Mouse (Mus musculus) thymus, adult 2 months (tissue): ENCODE measurements around the gene Elovl1. TPM values are rescaled to one million over a fixed set of nuclear protein-coding genes. Genes with fewer than 3 reads are reported as not detected.

Experiments used
- DNase-seq: peaks from one replicate; pipeline ENCODE4 v3.0.0; 2021
- H3K27ac ChIP-seq: fragments of 200-500 bp; 2 replicates; pipeline ENCODE4 v1.5.1; 2012; ENCODE audit warnings: low read length, control low read depth; ENCODE audit not compliant: control insufficient read depth, insufficient read depth
- H3K27me3 ChIP-seq: fragments of 200-500 bp; 2 replicates; pipeline ENCODE4 v1.6.1; 2012; ENCODE audit warnings: mild to moderate bottlenecking, low read length, moderate library complexity, mixed read lengths; ENCODE audit not compliant: control insufficient read depth, insufficient read depth
- H3K36me3 ChIP-seq: fragments of 200-500 bp; 2 replicates; pipeline ENCODE4 v1.6.1; 2012; ENCODE audit warnings: mild to moderate bottlenecking, low read length, moderate library complexity; ENCODE audit not compliant: control insufficient read depth, insufficient read depth
- H3K4me1 ChIP-seq: fragments of 200-500 bp; replicated peaks from 2 replicates; pipeline ENCODE4 v1.6.1; 2012; ENCODE audit warnings: low read length; ENCODE audit not compliant: control insufficient read depth, insufficient read depth
- H3K4me3 ChIP-seq: fragments of 200-500 bp; 2 replicates; pipeline ENCODE4 v1.5.1; 2012; ENCODE audit warnings: mild to moderate bottlenecking, low read length, control low read depth, moderate library complexity; ENCODE audit not compliant: control insufficient read depth, insufficient read depth
- CTCF ChIP-seq: fragments of 200-500 bp; IDR thresholded peaks from 2 replicates; pipeline ENCODE4 v1.5.1; 2012; ENCODE audit warnings: mild to moderate bottlenecking, control low read depth, low read length, moderate library complexity, borderline replicate concordance; ENCODE audit not compliant: control insufficient read depth, poor library complexity, insufficient read depth; ENCODE audit errors: extremely low read depth
- POLR2A ChIP-seq: fragments of 200-500 bp; IDR thresholded peaks from 2 replicates; pipeline ENCODE4 v1.6.1; 2012; ENCODE audit warnings: mild to moderate bottlenecking, low read length, control low read depth, moderate library complexity; ENCODE audit not compliant: control insufficient read depth, poor library complexity, insufficient read depth; ENCODE audit errors: extremely low read depth
- WGBS: fragments of 180-500 bp; shearing (Covaris S2); methylation state at CpG from one replicate; pipeline ENCODE4 v1.1.7; 2018; 5-methylcytosine and 5-hydroxymethylcytosine counted together
- polyA plus RNA-seq: library from polyadenylated mRNA; depleted of rRNA; stranded (reverse); fragments of >200 nt; gene quantifications from 2 replicates; pipeline ENCODE4 v1.2.3, GENCODE M21; 2012

The Elovl1 gene
- polyA plus RNA-seq, 1 experiment: 155 TPM

DNA sequence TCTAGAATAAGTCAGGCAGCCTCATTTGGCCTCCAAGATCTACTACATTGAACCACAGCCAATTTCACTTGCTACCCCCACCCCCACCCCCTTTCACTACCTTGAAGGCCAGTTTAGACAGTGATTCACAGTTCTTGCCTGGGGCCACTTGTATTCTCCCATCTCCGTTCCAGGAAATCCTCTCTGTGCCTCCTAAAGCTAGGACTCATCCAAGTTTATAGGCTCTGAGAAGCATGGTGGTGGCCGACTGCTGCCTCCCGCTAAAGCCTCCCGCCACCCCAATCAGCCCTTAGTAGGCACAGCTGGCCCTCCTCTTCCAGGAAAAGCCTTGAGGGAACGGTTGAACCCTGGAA is 502 bp upstream of the Elovl1 start:
- WGBS: 13% methylated on average over 5 of the region's 5 CpGs
- TF ChIP-seq POLR2A: no peak
- no peak for TF ChIP-seq CTCF
- H3K36me3 ChIP-seq: peaks cover 18% of the 10 kb centered on the region

DNA sequence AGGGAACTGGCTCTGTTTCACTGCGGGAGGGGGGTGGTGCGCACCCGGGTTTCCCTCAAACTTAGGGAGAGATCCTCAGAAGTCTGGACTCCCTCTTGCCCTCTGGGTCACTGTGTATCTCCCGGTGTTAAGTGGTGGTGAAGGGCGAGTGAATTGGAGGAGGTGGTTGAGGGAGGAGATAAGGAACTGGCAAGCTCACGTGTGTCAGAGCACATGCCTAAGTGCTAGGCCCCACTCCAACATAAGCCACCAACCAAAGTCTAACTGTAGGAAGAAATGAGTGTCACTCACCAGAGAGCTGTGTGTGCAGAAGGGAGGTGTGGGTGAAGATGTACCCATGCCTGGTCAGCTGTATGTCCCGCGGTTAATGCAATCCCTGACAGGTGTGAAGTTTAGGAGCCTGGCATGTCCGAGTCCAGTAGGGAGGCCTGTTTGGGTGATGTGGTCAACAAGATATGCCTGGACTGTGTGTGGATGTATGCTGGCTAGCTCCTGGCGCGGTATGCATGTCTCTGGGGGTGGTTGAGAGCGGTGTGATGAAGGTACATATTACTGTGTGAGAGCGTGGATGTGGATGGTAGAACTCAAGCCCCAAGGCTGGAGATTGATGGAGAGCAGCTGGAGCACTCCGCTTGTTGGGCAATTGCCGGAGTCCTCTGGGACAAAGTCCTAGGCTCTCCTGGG is 780 bp downstream of the Elovl1 start:
- DNase-seq: no peak
- H3K4me1 ChIP-seq: peaks cover 17% of the 10 kb centered on the region

More for the DNA sequence above, 502 bp upstream of the Elovl1 start:
- no peaks in the 10 kb centered on the region for H3K27me3 ChIP-seq
- H3K4me1 ChIP-seq: peaks cover 17% of the 10 kb centered on the region
- DNase-seq: no peak
- peak overlapping the region; percentile 79 for H3K4me3 ChIP-seq
- H3K27ac ChIP-seq: peak overlapping the region; percentile 28; the same call in 1 of the 2 replicates

DNA sequence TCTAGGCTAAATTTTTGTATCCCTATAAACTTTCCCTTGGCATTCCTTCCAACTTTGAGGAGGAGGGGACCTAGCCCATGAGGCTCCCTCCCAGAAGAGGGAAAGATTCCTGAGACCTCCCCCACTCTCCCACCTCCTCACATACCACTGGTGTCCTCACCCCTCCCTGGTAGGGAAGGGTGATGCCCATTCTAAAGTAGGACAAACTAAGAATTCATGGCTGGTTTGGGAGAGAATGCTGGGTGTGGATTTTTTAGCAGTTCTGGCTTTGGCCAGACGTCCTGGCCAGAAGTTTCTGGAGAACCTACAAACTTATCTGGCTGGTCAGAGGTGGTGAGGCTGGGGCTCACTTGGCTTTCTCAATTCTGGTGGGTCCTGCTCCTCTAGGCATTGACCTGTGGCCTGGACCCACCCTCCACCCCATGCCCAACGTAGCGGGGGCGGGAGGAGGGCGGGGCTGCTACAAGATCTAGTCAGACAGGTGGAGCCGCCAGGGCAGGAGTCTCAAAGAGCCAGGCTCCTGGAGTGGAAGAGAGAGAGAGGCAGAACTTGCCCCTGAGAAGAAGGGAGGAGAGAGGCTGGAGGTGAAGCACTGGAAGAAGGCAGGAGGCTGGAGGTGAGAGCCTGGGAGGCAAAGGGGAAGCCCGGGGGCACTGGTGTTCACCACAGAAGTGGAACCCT is 1.5 kb downstream of the Elovl1 start:
- no peak for DNase-seq
- WGBS: 70% methylated on average over 7 of the region's 7 CpGs
- H3K27me3 ChIP-seq: no peaks in the 10 kb centered on the region
- TF ChIP-seq POLR2A: no peak
- TF ChIP-seq CTCF: no peak
- peaks cover 28% of the 10 kb centered on the region for H3K36me3 ChIP-seq
- no peak overlapping the region for H3K4me3 ChIP-seq
- peaks cover 17% of the 10 kb centered on the region for H3K4me1 ChIP-seq
- no peak overlapping the region for H3K27ac ChIP-seq

More for the DNA sequence above, 780 bp downstream of the Elovl1 start:
- no peaks in the 10 kb centered on the region for H3K27me3 ChIP-seq
- TF ChIP-seq POLR2A (no peak), CTCF (no peak)
- H3K4me3 ChIP-seq: peak overlapping the region; percentile 79
- 38% methylated on average over 15 of the region's 15 CpGs for WGBS
- peak overlapping the region; percentile 38; the same call in 1 of the 2 replicates for H3K27ac ChIP-seq
- H3K36me3 ChIP-seq: peaks cover 28% of the 10 kb centered on the region

DNA sequence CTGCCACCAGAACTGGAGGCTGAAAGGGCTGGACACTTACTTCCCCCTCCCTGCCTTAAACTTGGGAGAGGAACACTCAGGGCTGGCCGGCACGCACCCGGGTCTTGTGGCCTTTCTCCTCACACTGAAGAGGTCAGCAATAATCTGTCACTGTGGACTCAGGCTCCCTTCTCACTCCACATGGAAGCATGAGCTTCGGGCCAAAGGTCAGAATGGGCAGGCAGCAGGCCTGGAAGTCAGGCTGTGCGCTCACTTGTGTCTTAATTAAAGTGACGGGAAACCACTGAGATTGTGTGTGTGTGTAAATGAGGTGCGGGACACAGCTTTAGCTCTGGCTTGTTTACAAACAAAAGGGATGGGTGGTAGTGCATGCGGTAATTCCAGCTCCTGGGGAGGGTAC is 4.4 kb downstream of the Elovl1 start:
- Histone ChIP-seq H3K4me3 (no peak overlapping the region), H3K4me1 (peaks cover 32% of the 10 kb centered on the region), H3K36me3 (peaks cover 28% of the 10 kb centered on the region), H3K27me3 (no peaks in the 10 kb centered on the region), H3K27ac (no peak overlapping the region)
- TF ChIP-seq POLR2A (no peak), CTCF (no peak)
- DNase-seq: no peak
- 97% methylated on average over 8 of the region's 8 CpGs for WGBS

DNA sequence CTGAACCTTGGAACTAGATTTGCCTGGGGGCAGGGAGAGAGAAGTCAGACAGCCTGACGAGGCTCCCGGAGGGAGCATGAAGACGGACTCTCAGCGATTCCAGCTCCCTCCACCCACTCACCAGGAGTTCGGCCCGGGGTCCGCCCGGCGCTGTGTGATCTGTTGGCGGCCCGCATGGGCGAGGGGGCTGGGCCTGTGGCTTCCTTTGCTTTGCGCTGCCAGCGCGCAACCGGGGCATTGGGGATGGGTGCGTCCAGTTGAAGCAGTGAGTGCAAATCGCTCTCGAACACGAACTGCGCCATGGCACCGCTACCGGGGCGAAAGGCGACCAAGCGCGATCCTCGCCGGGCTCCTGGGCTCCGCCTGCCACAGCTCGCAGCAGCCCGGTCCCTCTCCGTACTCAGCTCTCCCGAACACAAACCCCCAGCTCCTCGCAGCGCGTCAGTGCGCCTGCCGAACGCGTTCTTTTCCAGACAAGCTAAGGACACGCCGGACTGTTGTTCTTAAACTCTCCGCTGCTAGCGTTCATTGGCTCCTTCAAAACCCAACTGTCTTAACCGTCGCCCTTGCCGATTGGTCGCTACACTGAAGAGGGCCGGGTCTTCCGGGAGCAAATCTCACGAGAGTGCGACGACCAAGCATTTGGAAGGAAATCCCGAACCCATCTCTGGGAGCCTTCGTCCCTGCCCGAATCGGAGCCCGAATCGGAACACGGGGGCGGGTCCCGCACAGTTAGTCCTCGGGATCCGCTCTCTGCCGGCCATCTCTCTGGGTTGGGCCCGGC is 9.1 kb downstream of the Elovl1 start, which contains the start of gene Cdc20:
TSS of gene Cdc20 (minus strand) at position 533 of the 784 bp plus-strand sequence.
- DNase-seq: peak; percentile 89
- H3K4me1 ChIP-seq: peaks cover 22% of the 10 kb centered on the region
- peak within 1 kb of the TSS; percentile 86 for H3K4me3 ChIP-seq
- peaks cover 14% of the 10 kb centered on the region for H3K36me3 ChIP-seq
- H3K27me3 ChIP-seq: no peaks in the 10 kb centered on the region
- peak; percentile 72 for TF ChIP-seq POLR2A
- no peak for TF ChIP-seq CTCF
- peak within 1 kb of the TSS; percentile 79 for H3K27ac ChIP-seq
- WGBS: under 1% methylated on average over 67 of the region's 67 CpGs

DNA sequence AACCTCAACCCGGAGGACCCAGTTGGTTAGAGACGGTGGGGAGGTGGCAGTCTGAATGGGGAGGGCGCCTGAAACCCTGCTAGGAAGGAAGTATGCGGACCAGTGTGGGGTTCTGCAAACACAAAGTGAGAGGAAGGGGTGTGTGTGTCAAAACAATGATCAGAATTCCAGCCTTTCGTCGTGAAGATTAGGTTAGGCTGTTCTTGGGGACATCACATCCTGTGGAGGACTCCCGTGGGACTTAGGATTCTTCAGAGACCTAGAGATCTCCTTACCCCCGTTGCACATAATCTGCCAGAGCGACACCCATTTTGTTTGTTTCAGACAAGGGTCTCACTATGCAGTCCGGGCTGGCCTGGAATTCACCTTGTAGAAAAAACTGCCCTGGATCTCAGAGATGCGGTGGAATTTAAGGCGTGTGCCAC is 9.9 kb downstream of the Elovl1 start:
- TF ChIP-seq POLR2A (no peak; the same call in 1 of the 2 replicates), CTCF (no peak)
- DNase-seq: peak; percentile 54
- Histone ChIP-seq H3K36me3 (peaks cover 7% of the 10 kb centered on the region), H3K27ac (peak overlapping the region; percentile 79), H3K27me3 (no peaks in the 10 kb centered on the region), H3K4me1 (peaks cover 22% of the 10 kb centered on the region), H3K4me3 (peak overlapping the region; percentile 86)
- WGBS: 22% methylated on average over 12 of the region's 12 CpGs
